Mouse (Mus musculus) spleen, adult 2 months (tissue): ENCODE measurements around the gene Gm49405. TPM values are rescaled to one million over a fixed set of nuclear protein-coding genes. Genes with fewer than 3 reads are reported as not detected.

Experiments
- DNase-seq, 2 experiments: peaks; one replicate each; pipeline versions ENCODE4 v3.0.0 to v3.0.0-alpha.2; 2012 to 2021; ENCODE audit warnings: low spot score in 2 of 2, low read depth in 1 of 2
- H3K27ac ChIP-seq: fragments of 200-500 bp; 2 replicates; pipeline ENCODE4 v1.5.1; 2012; ENCODE audit warnings: low read length, inconsistent platforms; ENCODE audit not compliant: insufficient read depth
- H3K27me3 ChIP-seq: fragments of 200-500 bp; 2 replicates; pipeline ENCODE4 v1.6.1; 2012; ENCODE audit warnings: mild to moderate bottlenecking, moderate library complexity, low read length, inconsistent platforms; ENCODE audit not compliant: control insufficient read depth, insufficient read depth
- H3K36me3 ChIP-seq: fragments of 200-500 bp; 2 replicates; pipeline ENCODE4 v1.6.1; 2012; ENCODE audit warnings: mild to moderate bottlenecking, low read length, inconsistent platforms; ENCODE audit not compliant: control insufficient read depth, insufficient read depth
- H3K4me1 ChIP-seq: fragments of 200-500 bp; 2 replicates; pipeline ENCODE4 v1.6.1; 2011; ENCODE audit warnings: inconsistent platforms; ENCODE audit not compliant: control insufficient read depth, insufficient read depth, insufficient read length
- H3K4me3 ChIP-seq: fragments of 200-500 bp; 2 replicates; pipeline ENCODE4 v1.5.1; 2011; ENCODE audit warnings: mild to moderate bottlenecking, inconsistent platforms; ENCODE audit not compliant: insufficient read depth, insufficient read length; ENCODE audit errors: extremely low read depth
- CTCF ChIP-seq: fragments of 200-500 bp; IDR thresholded peaks from 2 replicates; pipeline ENCODE4 v1.5.1; 2011; ENCODE audit warnings: mild to moderate bottlenecking, inconsistent platforms; ENCODE audit not compliant: insufficient read depth, insufficient read length, insufficient replicate concordance; ENCODE audit errors: extremely low read depth
- POLR2A ChIP-seq: fragments of 200-500 bp; IDR thresholded peaks from 2 replicates; pipeline ENCODE4 v1.6.1; 2011; ENCODE audit warnings: low read depth, low read length, inconsistent platforms
- WGBS: fragments of 180-500 bp; shearing (Covaris S2); methylation state at CpG from one replicate; pipeline ENCODE4 v1.1.7; 2018; 5-methylcytosine and 5-hydroxymethylcytosine counted together
- polyA plus RNA-seq: library from polyadenylated mRNA; depleted of rRNA; stranded (reverse); fragments of >200 nt; gene quantifications from 2 replicates; pipeline ENCODE4 v1.2.3, GENCODE M21; 2012

Gm49405 gene
- polyA plus RNA-seq, 1 experiment: 3.1 TPM

DNA sequence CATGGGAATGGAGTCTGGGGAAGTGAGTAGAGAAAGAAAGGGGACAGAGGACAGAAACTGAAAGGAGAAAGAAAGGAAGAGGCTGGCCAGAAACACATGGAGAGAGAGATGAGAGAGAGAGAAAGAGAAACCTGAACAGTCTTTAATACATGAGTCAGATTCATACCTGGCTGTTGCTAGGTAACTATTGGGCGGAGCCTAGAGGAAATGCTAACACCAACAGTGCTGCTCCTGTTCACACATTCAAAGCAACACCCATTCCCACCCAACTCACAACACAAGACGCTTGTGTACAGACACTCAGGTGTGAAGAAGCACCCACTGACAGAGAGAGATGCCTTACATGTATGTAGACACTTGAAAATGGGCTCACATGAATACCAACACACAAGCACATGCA lies 24.6 kb upstream of the Gm49405 start:
- no peaks in the 10 kb centered on the region for H3K36me3 ChIP-seq
- 76% methylated on average over 2 of the region's 2 CpGs for WGBS
- H3K4me3 ChIP-seq: no peak overlapping the region
- H3K4me1 ChIP-seq: no peaks in the 10 kb centered on the region
- no peak for DNase-seq
- no peaks in the 10 kb centered on the region for H3K27me3 ChIP-seq
- TF ChIP-seq POLR2A (no peak), CTCF (no peak)
- no peak overlapping the region for H3K27ac ChIP-seq

DNA sequence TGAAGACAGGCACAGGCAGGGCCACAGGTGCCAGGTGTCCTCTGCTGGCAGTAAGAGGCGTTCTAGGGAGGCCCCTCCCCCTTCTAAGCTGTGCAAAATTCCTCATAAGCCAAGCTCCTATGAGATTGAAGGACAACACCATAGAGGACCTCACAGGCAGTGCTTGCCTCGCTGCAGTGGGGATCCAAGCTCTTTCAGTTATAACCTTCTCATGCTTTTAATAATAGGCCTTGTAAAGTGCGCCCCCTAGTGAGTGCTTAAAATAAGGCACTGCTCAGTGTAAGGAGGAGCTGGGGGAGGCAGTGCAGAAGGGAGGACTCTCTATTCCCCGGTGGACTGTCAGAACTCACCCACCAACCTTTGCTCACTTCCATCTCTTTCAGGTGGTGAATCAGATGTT lies 20.1 kb upstream of the Gm49405 start:
- TF ChIP-seq POLR2A (no peak), CTCF (peak; percentile 60; the same call in 1 of the 2 replicates)
- Histone ChIP-seq H3K4me3 (no peak overlapping the region), H3K27ac (no peak overlapping the region), H3K36me3 (no peaks in the 10 kb centered on the region), H3K4me1 (no peaks in the 10 kb centered on the region), H3K27me3 (no peaks in the 10 kb centered on the region)
- peak; percentile 65 to 73 for DNase-seq
- WGBS: 13% methylated on average over 4 of the region's 4 CpGs

DNA sequence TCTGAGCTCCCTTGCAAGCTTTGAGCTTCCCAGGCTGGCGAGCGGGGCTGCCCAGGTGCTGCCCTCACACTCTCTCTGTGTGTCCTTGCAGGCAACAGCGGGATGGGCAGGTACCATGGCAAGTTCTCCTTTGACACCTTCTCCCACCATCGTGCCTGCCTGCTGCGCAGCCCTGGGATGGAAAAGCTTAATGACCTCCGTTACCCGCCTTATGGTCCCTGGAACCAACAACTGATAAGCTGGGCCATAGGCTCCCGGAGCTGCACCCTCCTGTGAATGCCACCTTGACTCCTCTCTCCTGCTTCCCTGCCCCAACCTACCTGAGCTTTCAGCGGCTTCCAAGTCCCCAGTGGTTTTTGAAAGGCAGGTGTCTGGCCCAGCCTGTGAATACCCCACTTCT lies 19.5 kb upstream of the Gm49405 start:
- H3K27me3 ChIP-seq: no peaks in the 10 kb centered on the region
- no peak overlapping the region for H3K4me3 ChIP-seq
- no peak overlapping the region for H3K27ac ChIP-seq
- H3K36me3 ChIP-seq: no peaks in the 10 kb centered on the region
- TF ChIP-seq POLR2A (no peak), CTCF (no peak)
- 88% methylated on average over 9 of the region's 9 CpGs for whole genome bisulfite sequencing
- no peaks in the 10 kb centered on the region for H3K4me1 ChIP-seq
- no peak for DNase-seq

DNA sequence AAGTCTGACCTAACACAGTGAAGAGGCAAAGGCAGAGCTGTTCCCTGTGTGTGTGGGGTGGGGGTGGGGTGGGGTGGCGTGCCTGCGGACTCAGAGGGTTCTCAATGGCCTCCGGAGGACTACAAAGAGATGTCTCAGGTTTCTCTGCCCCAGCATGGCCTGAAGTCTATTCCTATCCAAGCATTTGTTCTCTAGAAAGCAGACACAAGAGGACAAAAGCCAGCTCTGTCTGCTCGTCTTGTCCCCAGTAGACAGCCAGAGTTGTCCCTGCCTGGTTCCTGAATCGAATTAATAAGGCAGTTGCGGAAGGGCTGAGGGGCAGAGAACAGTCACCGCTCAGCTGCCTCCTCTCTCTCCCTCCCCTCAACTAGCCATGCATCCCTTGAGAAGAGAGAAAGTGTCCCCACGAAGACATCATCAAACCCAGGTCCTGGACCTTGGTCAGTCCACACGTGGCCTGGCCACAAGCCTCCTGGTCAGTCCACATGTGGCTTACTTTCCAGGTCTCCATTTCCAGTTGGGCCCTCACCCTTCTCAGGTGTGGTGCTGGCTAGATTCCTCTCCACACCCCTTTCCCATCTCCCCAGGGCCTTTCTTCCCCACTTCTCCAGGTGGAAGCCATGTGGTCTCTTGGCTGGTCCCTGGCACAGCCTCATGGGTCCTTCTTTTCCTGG lies 16.8 kb upstream of the Gm49405 start:
- Histone ChIP-seq H3K27ac (no peak overlapping the region), H3K36me3 (no peaks in the 10 kb centered on the region), H3K4me3 (no peak overlapping the region), H3K27me3 (no peaks in the 10 kb centered on the region), H3K4me1 (no peaks in the 10 kb centered on the region)
- 89% methylated on average over 9 of the region's 9 CpGs for WGBS
- no peak for DNase-seq
- TF ChIP-seq POLR2A: no peak

DNA sequence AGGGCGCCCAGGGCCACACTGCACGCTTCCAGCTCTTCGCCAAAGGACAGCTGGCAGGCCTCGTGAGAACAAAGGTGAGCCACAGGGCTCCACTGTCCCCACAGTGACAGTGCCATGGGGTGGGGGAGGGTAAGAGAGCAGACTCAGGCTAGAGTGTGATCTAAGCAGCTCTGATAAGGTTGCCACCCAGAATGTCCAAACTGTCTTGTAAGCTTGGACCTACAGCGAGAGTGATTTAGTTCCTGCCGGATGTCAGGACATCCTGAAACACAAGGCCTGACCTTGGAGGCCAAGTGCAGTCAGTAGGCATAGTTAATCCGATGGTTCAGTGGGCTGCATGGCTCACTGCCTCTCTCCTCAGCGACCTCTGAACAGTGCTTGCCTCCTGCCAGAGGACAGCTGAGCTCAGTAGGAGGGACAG lies 15.2 kb upstream of the Gm49405 start:
- Histone ChIP-seq H3K4me3 (no peak overlapping the region), H3K36me3 (no peaks in the 10 kb centered on the region), H3K27me3 (no peaks in the 10 kb centered on the region), H3K4me1 (no peaks in the 10 kb centered on the region), H3K27ac (no peak overlapping the region)
- DNase-seq: no peak
- 29% methylated on average over 8 of the region's 8 CpGs for WGBS
- TF ChIP-seq POLR2A: no peak

DNA sequence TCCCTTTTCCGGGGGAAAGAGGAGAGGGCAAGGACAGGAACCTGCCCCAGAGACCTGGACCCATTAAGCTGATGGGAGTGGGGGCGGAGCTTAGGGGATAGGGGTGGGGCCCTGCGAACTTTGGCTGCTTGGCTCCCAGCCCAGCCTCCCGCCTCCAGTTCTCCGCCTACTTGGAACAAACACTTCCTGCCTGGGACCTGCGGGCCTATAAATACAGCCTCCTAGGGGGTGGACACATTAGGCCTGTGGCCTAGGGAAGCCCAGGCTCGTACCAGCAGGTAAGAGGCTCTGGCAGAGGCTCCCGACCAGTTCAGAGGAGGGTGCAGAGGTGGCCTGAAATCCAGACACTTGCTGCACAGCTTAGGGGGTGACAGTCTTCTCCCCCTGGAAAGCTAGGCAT lies 14.1 kb upstream of the Gm49405 start, which contains the start of gene Acy3:
Gene Acy3 (plus strand): TSS at position 237 of the 400 bp plus-strand sequence.
- Histone ChIP-seq H3K4me3 (no peak within 1 kb of the TSS), H3K27ac (peak within 1 kb of the TSS; percentile 24; the same call in 1 of the 2 replicates), H3K36me3 (no peaks in the 10 kb centered on the region), H3K27me3 (no peaks in the 10 kb centered on the region), H3K4me1 (no peaks in the 10 kb centered on the region)
- WGBS: 34% methylated on average over 8 of the region's 8 CpGs
- TF ChIP-seq POLR2A (no peak), CTCF (no peak)
- DNase-seq: no peak

DNA sequence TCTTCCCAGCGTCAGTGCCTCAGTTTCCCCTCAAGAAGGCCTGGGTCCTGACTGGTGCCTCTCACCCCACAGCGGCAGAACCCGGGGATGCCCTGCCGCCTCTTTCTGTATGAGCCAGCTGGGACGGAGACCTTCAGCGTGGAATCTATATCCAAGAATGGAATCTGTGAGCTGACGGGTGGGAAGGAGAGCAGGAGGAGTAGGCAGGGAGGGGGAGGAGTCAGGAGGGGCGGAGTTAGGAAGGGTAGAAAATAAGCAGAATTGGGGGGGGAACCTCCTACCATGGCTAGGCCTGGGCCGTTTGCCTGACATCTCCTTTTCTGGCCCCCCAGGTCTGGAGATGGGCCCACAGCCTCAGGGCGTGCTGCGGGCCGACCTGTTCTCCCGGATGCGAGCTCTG lies 12.4 kb upstream of the Gm49405 start:
- Histone ChIP-seq H3K4me1 (no peaks in the 10 kb centered on the region), H3K27ac (no peak overlapping the region), H3K27me3 (no peaks in the 10 kb centered on the region), H3K36me3 (no peaks in the 10 kb centered on the region), H3K4me3 (no peak overlapping the region)
- WGBS: 97% methylated on average over 14 of the region's 14 CpGs
- no peak for TF ChIP-seq POLR2A
- TF ChIP-seq CTCF: no peak
- no peak for DNase-seq
